Mouse (Mus musculus): ENCODE data around the gene Cryba4. TPM values are rescaled to one million over a fixed set of nuclear protein-coding genes. Genes with fewer than 3 reads are reported as not detected.

Gene Cryba4
- polyA plus RNA-seq, 1 experiment: 0.61 TPM

DNA sequence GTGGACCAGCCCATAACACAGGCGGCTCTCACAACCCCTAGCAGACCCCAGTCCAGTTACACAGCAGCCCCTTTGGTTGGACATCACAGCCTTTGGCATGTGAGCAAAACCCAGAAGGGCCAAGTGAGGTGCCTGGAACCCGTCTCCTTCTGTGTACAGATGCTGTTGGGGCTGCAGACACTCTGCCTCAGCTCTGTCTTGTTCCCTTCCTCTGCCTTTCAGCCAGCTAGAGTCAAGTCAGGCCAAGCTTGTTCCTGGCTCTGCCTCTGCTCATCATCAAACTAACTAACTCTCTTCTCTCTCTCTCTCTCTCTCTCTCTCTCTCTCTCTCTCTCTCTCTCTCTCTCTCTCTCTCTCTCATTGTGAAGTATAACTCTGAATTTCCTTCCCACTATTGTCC, 15.7 kb downstream of the Cryba4 start:
- H3K27me3 ChIP-seq (ENCODE audit: control insufficient read depth, insufficient read depth, low read length): no peaks in the 10 kb centered on the region
- H3K4me1 ChIP-seq (ENCODE audit: control insufficient read depth, insufficient read depth, low read length): no peaks in the 10 kb centered on the region; the same call in 1 of the 2 replicates
- no peak overlapping the region for H3K4me3 ChIP-seq (ENCODE audit: control insufficient read depth, low read depth, low read length)
- no peak overlapping the region for H3K27ac ChIP-seq (ENCODE audit: control insufficient read depth, insufficient read depth, low read depth, low read length)
- no peak for TF ChIP-seq CTCF (IDR thresholded peaks at IDR 0.05; ENCODE audit: control insufficient read depth, insufficient read depth, insufficient replicate concordance, low read depth, low read length)
- no peak for TF ChIP-seq POLR2A (IDR thresholded peaks at IDR 0.05; ENCODE audit: control insufficient read depth, low read depth, low read length)
- H3K36me3 ChIP-seq (ENCODE audit: control insufficient read depth, insufficient read depth, low read length): no peaks in the 10 kb centered on the region

GRCm38 (mm10) chr5:112235806-112236205, 16.5 kb downstream of the Cryba4 start:
- Histone ChIP-seq H3K36me3 (ENCODE audit: control insufficient read depth, insufficient read depth, low read length) (no peaks in the 10 kb centered on the region), H3K4me3 (ENCODE audit: control insufficient read depth, low read depth, low read length) (no peak overlapping the region), H3K27ac (ENCODE audit: control insufficient read depth, insufficient read depth, low read depth, low read length) (no peak overlapping the region), H3K4me1 (ENCODE audit: control insufficient read depth, insufficient read depth, low read length) (no peaks in the 10 kb centered on the region; the same call in 1 of the 2 replicates), H3K27me3 (ENCODE audit: control insufficient read depth, insufficient read depth, low read length) (no peaks in the 10 kb centered on the region)
- TF ChIP-seq CTCF (IDR thresholded peaks at IDR 0.05; ENCODE audit: control insufficient read depth, insufficient read depth, insufficient replicate concordance, low read depth, low read length) (no peak), POLR2A (IDR thresholded peaks at IDR 0.05; ENCODE audit: control insufficient read depth, low read depth, low read length) (no peak)

DNA sequence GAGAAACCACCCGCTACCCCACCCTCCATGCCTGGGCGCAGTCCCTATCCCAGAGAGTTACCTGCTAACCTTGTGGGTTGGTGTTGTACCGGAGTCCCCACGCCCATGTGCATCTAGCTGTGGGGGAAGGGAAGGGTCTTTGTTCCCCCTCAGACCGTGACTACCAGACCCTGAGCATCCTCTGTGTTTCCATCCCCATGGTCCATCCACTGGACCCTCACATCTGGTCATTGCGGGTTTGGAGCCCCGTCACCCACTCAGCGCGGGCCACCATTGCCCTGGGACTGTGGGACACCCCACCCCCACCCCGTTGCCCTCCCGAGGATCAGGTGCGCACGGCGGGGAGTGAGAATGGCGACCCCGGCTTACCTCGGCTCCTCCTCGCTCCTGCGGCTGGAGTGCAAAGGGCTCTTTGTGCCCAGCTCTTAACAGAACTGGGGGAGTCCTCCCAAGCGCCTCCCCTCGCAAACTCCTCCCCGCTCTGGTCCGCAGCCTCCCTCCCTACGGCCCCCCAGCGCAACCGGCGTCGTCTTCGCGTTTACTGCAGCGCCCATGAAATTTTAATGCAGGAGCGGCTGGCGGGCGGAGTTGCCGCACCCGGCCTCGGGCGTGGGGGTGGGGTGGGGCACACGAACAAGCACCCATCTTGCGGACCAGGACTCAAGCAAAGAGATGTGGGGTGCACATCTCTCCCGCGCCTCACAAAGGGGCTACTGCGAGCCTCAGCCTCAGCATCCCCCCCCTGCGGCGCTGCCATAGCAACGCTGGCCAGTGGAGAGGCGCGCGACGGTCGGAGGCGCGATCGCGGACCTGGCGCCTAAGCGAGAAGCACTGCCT, 23.9 kb downstream of the Cryba4 start:
- H3K27ac ChIP-seq (ENCODE audit: control insufficient read depth, insufficient read depth, low read depth, low read length): no peak overlapping the region
- H3K36me3 ChIP-seq (ENCODE audit: control insufficient read depth, insufficient read depth, low read length): no peaks in the 10 kb centered on the region
- peaks cover 9% of the 10 kb centered on the region for H3K4me1 ChIP-seq (ENCODE audit: control insufficient read depth, insufficient read depth, low read length)
- no peak for TF ChIP-seq CTCF (IDR thresholded peaks at IDR 0.05; ENCODE audit: control insufficient read depth, insufficient read depth, insufficient replicate concordance, low read depth, low read length)
- TF ChIP-seq POLR2A (IDR thresholded peaks at IDR 0.05; ENCODE audit: control insufficient read depth, low read depth, low read length): no peak
- H3K4me3 ChIP-seq (ENCODE audit: control insufficient read depth, low read depth, low read length): peak overlapping the region; percentile 43
- no peaks in the 10 kb centered on the region; the same call in 1 of the 2 replicates for H3K27me3 ChIP-seq (ENCODE audit: control insufficient read depth, insufficient read depth, low read length)

GRCm38 (mm10) chr5:112227898-112228239, 24.4 kb downstream of the Cryba4 start:
- Histone ChIP-seq H3K36me3 (ENCODE audit: control insufficient read depth, insufficient read depth, low read length) (no peaks in the 10 kb centered on the region), H3K27me3 (ENCODE audit: control insufficient read depth, insufficient read depth, low read length) (no peaks in the 10 kb centered on the region; the same call in 1 of the 2 replicates), H3K27ac (ENCODE audit: control insufficient read depth, insufficient read depth, low read depth, low read length) (no peak overlapping the region), H3K4me3 (ENCODE audit: control insufficient read depth, low read depth, low read length) (no peak overlapping the region), H3K4me1 (ENCODE audit: control insufficient read depth, insufficient read depth, low read length) (peaks cover 9% of the 10 kb centered on the region)
- TF ChIP-seq CTCF (IDR thresholded peaks at IDR 0.05; ENCODE audit: control insufficient read depth, insufficient read depth, insufficient replicate concordance, low read depth, low read length) (no peak), POLR2A (IDR thresholded peaks at IDR 0.05; ENCODE audit: control insufficient read depth, low read depth, low read length) (no peak)

- Histone ChIP-seq H3K27me3 (ENCODE audit: control insufficient read depth, insufficient read depth, low read length) (no peaks in the 10 kb centered on the region; the same call in 1 of the 2 replicates), H3K4me3 (ENCODE audit: control insufficient read depth, low read depth, low read length) (no peak overlapping the region), H3K27ac (ENCODE audit: control insufficient read depth, insufficient read depth, low read depth, low read length) (no peak overlapping the region), H3K4me1 (ENCODE audit: control insufficient read depth, insufficient read depth, low read length) (peaks cover 9% of the 10 kb centered on the region), H3K36me3 (ENCODE audit: control insufficient read depth, insufficient read depth, low read length) (no peaks in the 10 kb centered on the region)
- TF ChIP-seq CTCF (IDR thresholded peaks at IDR 0.05; ENCODE audit: control insufficient read depth, insufficient read depth, insufficient replicate concordance, low read depth, low read length): no peak
- no peak for TF ChIP-seq POLR2A (IDR thresholded peaks at IDR 0.05; ENCODE audit: control insufficient read depth, low read depth, low read length)
Observed at GRCm38 (mm10) chr5:112227354-112227753, 25.0 kb downstream of the Cryba4 start.

DNA sequence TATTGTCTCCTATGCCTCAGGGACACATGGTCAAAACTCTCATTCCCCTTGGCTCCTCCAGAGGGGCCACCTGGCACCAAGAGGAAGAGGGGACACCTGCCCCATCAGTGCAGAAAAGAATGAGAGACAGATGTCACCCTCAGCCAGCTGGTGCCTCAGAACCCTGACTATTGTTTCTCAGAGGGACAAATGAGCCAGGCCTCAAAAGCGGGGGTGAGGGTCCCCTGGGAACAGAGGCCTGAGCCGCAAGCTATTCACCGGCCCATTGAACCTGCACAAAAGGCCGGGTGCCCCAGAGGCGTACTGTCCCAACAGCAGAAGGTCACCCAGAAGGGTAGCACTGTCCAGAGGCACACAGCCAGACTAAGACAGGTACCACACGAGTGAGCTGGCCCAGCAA, 26.7 kb downstream of the Cryba4 start:
- Histone ChIP-seq H3K27ac (ENCODE audit: control insufficient read depth, insufficient read depth, low read depth, low read length) (no peak overlapping the region), H3K36me3 (ENCODE audit: control insufficient read depth, insufficient read depth, low read length) (no peaks in the 10 kb centered on the region)

GRCm38 (mm10) chr5:112220203-112220602, 32.1 kb downstream of the Cryba4 start:
- Histone ChIP-seq H3K4me3 (ENCODE audit: control insufficient read depth, low read depth, low read length) (no peak overlapping the region), H3K27ac (ENCODE audit: control insufficient read depth, insufficient read depth, low read depth, low read length) (no peak overlapping the region), H3K36me3 (ENCODE audit: control insufficient read depth, insufficient read depth, low read length) (no peaks in the 10 kb centered on the region), H3K27me3 (ENCODE audit: control insufficient read depth, insufficient read depth, low read length) (no peaks in the 10 kb centered on the region), H3K4me1 (ENCODE audit: control insufficient read depth, insufficient read depth, low read length) (peaks cover 7% of the 10 kb centered on the region)
- TF ChIP-seq POLR2A (IDR thresholded peaks at IDR 0.05; ENCODE audit: control insufficient read depth, low read depth, low read length) (no peak), CTCF (IDR thresholded peaks at IDR 0.05; ENCODE audit: control insufficient read depth, insufficient read depth, insufficient replicate concordance, low read depth, low read length) (no peak)

More for the DNA sequence above, 26.7 kb downstream of the Cryba4 start:
- TF ChIP-seq POLR2A (IDR thresholded peaks at IDR 0.05; ENCODE audit: control insufficient read depth, low read depth, low read length) (no peak), CTCF (IDR thresholded peaks at IDR 0.05; ENCODE audit: control insufficient read depth, insufficient read depth, insufficient replicate concordance, low read depth, low read length) (no peak)
- Histone ChIP-seq H3K27me3 (ENCODE audit: control insufficient read depth, insufficient read depth, low read length) (no peaks in the 10 kb centered on the region; the same call in 1 of the 2 replicates), H3K4me1 (ENCODE audit: control insufficient read depth, insufficient read depth, low read length) (peaks cover 9% of the 10 kb centered on the region), H3K4me3 (ENCODE audit: control insufficient read depth, low read depth, low read length) (no peak overlapping the region)
